Mouse (Mus musculus) midbrain, embryonic 12.5 days (tissue): ENCODE data around the gene Trnt1. TPM values are rescaled to one million over a fixed set of nuclear protein-coding genes. Genes with fewer than 3 reads are reported as not detected.
A peak's percentile ranks its signal among the peaks of the same experiment; 100 is the strongest.

Experiments used
- ATAC-seq: fragments of 200-750 bp; cut with Nextera tagmentation; 2 replicates; pipeline ENCODE4 v1.8.0; 2017; ENCODE audit warnings: low read depth, moderate TSS enrichment, moderate library complexity; ENCODE audit not compliant: low FRiP score
- H3K27ac ChIP-seq: fragments of 300-500 bp; sonication (generic); replicated peaks from 2 replicates; pipeline ENCODE4 v1.5.1; 2016; ENCODE audit warnings: mild to moderate bottlenecking
- H3K27me3 ChIP-seq: fragments of 300-500 bp; sonication (generic); 2 replicates; pipeline ENCODE4 v1.6.1; 2016; ENCODE audit warnings: mild to moderate bottlenecking
- H3K36me3 ChIP-seq: fragments of 300-500 bp; sonication (generic); 2 replicates; pipeline ENCODE4 v1.6.1; 2016
- H3K4me1 ChIP-seq: fragments of 300-500 bp; sonication (generic); 2 replicates; pipeline ENCODE4 v1.6.1; 2016
- H3K4me2 ChIP-seq: fragments of 300-500 bp; sonication (generic); replicated peaks from 2 replicates; pipeline ENCODE4 v1.6.1; 2016; ENCODE audit warnings: mild to moderate bottlenecking, moderate library complexity
- H3K4me3 ChIP-seq: fragments of 300-500 bp; sonication (generic); 2 replicates; pipeline ENCODE4 v1.5.1; 2016; ENCODE audit warnings: mild to moderate bottlenecking
- H3K9ac ChIP-seq: fragments of 300-500 bp; sonication (generic); replicated peaks from 2 replicates; pipeline ENCODE4 v1.6.1; 2016; ENCODE audit warnings: mild to moderate bottlenecking, moderate library complexity
- H3K9me3 ChIP-seq: fragments of 300-500 bp; sonication (generic); 2 replicates; pipeline ENCODE4 v1.6.1; 2016; ENCODE audit warnings: mild to moderate bottlenecking
- WGBS: fragments of 180-500 bp; shearing (Covaris S2); methylation state at CpG from one replicate; pipeline ENCODE4 v1.1.7; 2016; 5-methylcytosine and 5-hydroxymethylcytosine counted together
- polyA plus RNA-seq: library from polyadenylated mRNA; unstranded; fragments of >200 nt; fragmentation: Nextera tagmentation; extraction: Ambion mirVana; gene quantifications from 2 replicates; pipeline ENCODE4 v1.2.1, GENCODE M21; 2016

Trnt1 gene
- polyA plus RNA-seq, 1 experiment from 2014 or later = 70.6 TPM

GRCm38 (mm10) chr6:106748887-106749388 lies 20.0 kb upstream of the Trnt1 start, which contains the start of gene Il5ra:
Gene Il5ra (minus strand): TSS chr6:106749037.
- no peak within 1 kb of the TSS for H3K9ac ChIP-seq
- ATAC-seq = no peak
- H3K36me3 ChIP-seq = no peaks in the 10 kb centered on the region
- 79% methylated on average over 6 of the region's 6 CpGs for WGBS
- no peak within 1 kb of the TSS for H3K27ac ChIP-seq
- no peak within 1 kb of the TSS for H3K4me3 ChIP-seq
- H3K4me2 ChIP-seq = no peak within 1 kb of the TSS
- no peaks in the 10 kb centered on the region for H3K9me3 ChIP-seq
- no peaks in the 10 kb centered on the region for H3K27me3 ChIP-seq
- H3K4me1 ChIP-seq = no peaks in the 10 kb centered on the region

DNA sequence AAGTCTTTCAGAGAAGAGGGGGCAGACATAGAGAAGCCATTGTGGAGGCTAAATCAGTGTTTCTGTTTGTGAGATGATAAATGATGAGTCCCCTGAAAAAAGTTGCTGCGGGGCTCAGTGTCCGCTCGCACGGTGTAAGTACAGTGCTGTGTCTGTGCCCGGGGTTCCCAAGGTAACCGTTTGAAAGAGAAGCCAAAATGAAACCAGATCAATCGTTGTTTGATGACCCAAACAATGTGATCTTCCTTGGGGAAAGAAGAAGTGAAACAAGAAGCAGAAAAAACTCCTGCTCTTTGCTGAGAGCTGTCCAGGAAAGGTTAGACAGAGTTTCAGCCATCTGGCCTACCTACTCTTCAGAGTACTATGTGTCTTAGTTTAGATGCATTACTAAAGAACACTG lies 18.6 kb upstream of the Trnt1 start:
- no peak for ATAC-seq
- Histone ChIP-seq H3K4me1 (no peaks in the 10 kb centered on the region), H3K9ac (no peak overlapping the region), H3K9me3 (no peaks in the 10 kb centered on the region), H3K4me3 (no peak overlapping the region), H3K4me2 (no peak overlapping the region), H3K36me3 (no peaks in the 10 kb centered on the region), H3K27me3 (no peaks in the 10 kb centered on the region), H3K27ac (no peak overlapping the region)
- 90% methylated on average over 7 of the region's 7 CpGs for WGBS

DNA sequence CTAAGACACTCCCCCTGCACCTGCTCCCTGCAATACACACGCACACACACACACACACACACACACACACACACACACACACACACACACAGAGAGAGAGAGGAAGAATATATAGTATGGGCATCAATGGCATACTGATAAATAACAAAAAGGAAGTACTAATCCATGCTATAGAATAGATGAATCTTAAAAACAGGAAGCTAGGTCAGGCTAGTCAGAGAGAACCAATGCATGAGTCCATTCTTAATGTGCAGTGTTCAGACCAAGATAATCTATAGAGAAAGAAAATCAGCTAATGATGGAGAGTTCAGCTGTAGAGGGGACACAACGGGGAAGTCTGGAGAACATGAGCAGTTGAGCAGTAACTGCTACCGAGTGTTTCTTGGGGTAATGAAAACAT lies 10.6 kb upstream of the Trnt1 start:
- no peak overlapping the region for H3K9ac ChIP-seq
- no peaks in the 10 kb centered on the region for H3K27me3 ChIP-seq
- H3K9me3 ChIP-seq = no peaks in the 10 kb centered on the region
- ATAC-seq = no peak
- H3K36me3 ChIP-seq = no peaks in the 10 kb centered on the region
- H3K4me2 ChIP-seq = no peak overlapping the region
- H3K4me1 ChIP-seq = no peaks in the 10 kb centered on the region
- H3K4me3 ChIP-seq = no peak overlapping the region
- WGBS = 76% methylated on average over 3 of the region's 3 CpGs
- H3K27ac ChIP-seq = no peak overlapping the region

DNA sequence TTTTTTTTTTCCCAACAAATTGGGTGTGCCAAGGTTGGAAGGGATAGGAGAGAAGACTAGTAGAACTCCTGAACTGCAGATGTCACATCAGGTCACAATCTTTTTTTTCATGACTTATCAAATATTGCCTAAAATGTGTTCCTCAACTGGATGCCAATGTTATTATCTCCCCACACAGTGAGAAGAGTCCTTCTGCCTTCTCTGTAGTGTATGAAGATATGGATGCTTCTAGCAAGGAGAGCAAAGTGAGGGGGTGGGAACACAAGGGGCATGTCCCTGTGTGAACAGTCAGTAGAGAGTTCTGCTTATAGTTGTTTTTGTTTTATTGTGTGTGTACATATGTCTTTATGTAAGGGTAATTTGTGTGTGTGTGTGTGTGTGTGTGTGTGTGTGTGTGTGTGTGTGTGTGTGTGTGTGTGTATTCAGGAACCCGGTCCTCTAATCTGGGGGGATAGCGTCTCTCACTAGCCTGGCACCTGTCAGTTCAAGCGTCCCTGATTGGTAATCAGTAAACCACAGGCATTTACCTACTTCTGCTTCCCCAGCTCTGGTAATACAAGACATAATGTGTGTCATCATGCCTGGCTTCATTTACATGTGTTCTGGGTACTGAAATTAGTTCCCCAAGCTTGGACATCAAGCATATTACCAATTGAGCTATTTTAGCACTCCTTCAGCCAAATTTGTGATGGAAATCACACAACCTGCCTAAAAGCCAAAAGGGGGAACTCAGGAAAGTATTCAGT lies 8.3 kb upstream of the Trnt1 start:
- WGBS = 81% methylated on average over 2 of the region's 3 CpGs
- Histone ChIP-seq H3K9me3 (no peaks in the 10 kb centered on the region), H3K4me3 (no peak overlapping the region), H3K27me3 (no peaks in the 10 kb centered on the region), H3K9ac (no peak overlapping the region), H3K36me3 (no peaks in the 10 kb centered on the region), H3K4me1 (no peaks in the 10 kb centered on the region), H3K27ac (no peak overlapping the region), H3K4me2 (no peak overlapping the region)
- ATAC-seq = no peak

DNA sequence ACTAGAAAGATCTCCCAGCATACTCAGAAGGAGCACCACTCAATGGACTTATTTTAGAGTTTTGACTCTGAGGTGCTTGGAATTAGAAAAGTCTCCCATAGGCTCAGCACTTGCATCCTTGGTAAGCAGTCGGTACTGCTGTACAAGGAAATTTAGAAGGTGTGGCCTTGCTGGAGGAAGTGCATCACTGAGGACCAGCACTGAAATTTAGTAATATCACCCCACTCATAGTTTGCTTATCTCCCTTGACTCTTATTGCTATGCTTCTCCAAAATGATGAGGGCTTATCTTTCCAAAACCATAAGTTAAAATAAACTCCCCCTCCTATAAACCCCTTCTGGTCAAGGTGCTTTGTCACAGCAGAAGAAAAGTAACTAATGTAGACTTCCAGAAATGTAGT lies 7.4 kb upstream of the Trnt1 start:
- Histone ChIP-seq H3K4me2 (no peak overlapping the region), H3K27ac (no peak overlapping the region), H3K36me3 (no peaks in the 10 kb centered on the region), H3K4me1 (no peaks in the 10 kb centered on the region), H3K4me3 (no peak overlapping the region), H3K9ac (no peak overlapping the region), H3K9me3 (no peaks in the 10 kb centered on the region), H3K27me3 (no peaks in the 10 kb centered on the region)
- ATAC-seq = no peak
- WGBS = 92% methylated on average over 1 of the region's 1 CpGs

GRCm38 (mm10) chr6:106765892-106766291 lies 3.0 kb upstream of the Trnt1 start:
- Histone ChIP-seq H3K27ac (no peak overlapping the region), H3K4me3 (no peak overlapping the region), H3K36me3 (no peaks in the 10 kb centered on the region), H3K27me3 (no peaks in the 10 kb centered on the region), H3K9me3 (no peaks in the 10 kb centered on the region), H3K4me2 (no peak overlapping the region), H3K9ac (no peak overlapping the region), H3K4me1 (peaks cover 12% of the 10 kb centered on the region)
- no peak for ATAC-seq
- WGBS = 81% methylated on average over 1 of the region's 1 CpGs

DNA sequence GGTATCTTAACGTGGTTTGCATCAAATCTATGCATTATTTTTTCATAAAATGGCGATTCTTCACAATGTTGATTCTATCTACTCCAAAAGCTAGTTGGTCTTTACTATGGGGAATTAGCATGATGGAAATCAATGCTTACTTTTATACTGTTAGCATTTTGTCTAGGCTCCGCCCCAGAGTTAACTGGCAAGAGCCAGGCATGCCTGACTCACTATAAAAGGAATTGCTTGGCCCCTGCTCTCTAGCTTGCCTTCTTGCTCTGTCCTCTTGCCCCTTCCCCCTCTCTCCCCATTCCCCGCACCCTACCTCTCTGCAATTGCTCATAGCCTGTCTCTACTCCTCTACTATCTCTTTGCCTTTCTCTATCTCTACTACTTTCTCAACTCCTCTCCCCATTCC lies 2.1 kb upstream of the Trnt1 start:
- no peak overlapping the region for H3K4me3 ChIP-seq
- no peak overlapping the region for H3K4me2 ChIP-seq
- ATAC-seq = no peak
- peaks cover 12% of the 10 kb centered on the region for H3K4me1 ChIP-seq
- H3K9me3 ChIP-seq = no peaks in the 10 kb centered on the region
- 75% methylated on average over 4 of the region's 4 CpGs for WGBS
- H3K9ac ChIP-seq = no peak overlapping the region
- H3K36me3 ChIP-seq = no peaks in the 10 kb centered on the region
- no peaks in the 10 kb centered on the region for H3K27me3 ChIP-seq
- H3K27ac ChIP-seq = no peak overlapping the region

GRCm38 (mm10) chr6:106769290-106769866 lies 458 bp downstream of the Trnt1 start:
- Histone ChIP-seq H3K4me1 (peaks cover 12% of the 10 kb centered on the region), H3K27me3 (no peaks in the 10 kb centered on the region), H3K27ac (0 out of 2 replicates have a peak overlapping the region, but pooled peaks have one; percentile 49), H3K9me3 (no peaks in the 10 kb centered on the region), H3K36me3 (peaks cover 19% of the 10 kb centered on the region), H3K4me3 (peak overlapping the region; percentile 84), H3K4me2 (peak overlapping the region; percentile 93), H3K9ac (peak overlapping the region; percentile 65)
- 2% methylated on average over 33 of the region's 33 CpGs for WGBS
- peak; percentile 79 for ATAC-seq

DNA sequence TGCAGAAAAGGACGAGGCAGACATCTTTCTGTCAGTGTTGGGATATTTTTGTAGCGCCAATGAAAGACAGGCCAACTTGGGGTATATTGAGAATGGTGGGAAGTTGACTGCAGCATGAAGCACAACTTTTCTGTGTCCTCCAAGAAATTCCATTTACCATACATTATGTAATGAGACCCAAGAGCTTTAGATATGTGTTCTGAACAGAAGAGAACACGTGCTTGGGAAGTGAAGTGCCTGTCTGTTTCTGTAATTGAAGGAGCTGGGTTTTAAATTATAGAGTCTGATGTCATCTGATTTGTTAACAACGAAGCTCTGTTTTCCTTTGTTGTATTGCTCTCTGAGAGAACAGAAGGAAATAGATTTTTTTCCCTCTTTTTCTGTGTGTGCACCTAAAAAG lies 1.1 kb downstream of the Trnt1 start:
- Histone ChIP-seq H3K27ac (no peak overlapping the region), H3K4me3 (peak overlapping the region; percentile 84), H3K36me3 (peaks cover 23% of the 10 kb centered on the region), H3K27me3 (no peaks in the 10 kb centered on the region), H3K4me2 (peak overlapping the region; percentile 93), H3K9ac (peak overlapping the region; percentile 65), H3K9me3 (no peaks in the 10 kb centered on the region), H3K4me1 (peaks cover 12% of the 10 kb centered on the region)
- WGBS = 57% methylated on average over 4 of the region's 4 CpGs
- ATAC-seq = no peak

GRCm38 (mm10) chr6:106787138-106787537 lies 18.2 kb downstream of the Trnt1 start:
- WGBS = 89% methylated on average over 3 of the region's 3 CpGs
- Histone ChIP-seq H3K9me3 (no peaks in the 10 kb centered on the region), H3K4me3 (no peak overlapping the region), H3K4me1 (no peaks in the 10 kb centered on the region), H3K4me2 (no peak overlapping the region), H3K27me3 (no peaks in the 10 kb centered on the region), H3K27ac (no peak overlapping the region), H3K9ac (no peak overlapping the region), H3K36me3 (peaks cover 23% of the 10 kb centered on the region)
- no peak for ATAC-seq

DNA sequence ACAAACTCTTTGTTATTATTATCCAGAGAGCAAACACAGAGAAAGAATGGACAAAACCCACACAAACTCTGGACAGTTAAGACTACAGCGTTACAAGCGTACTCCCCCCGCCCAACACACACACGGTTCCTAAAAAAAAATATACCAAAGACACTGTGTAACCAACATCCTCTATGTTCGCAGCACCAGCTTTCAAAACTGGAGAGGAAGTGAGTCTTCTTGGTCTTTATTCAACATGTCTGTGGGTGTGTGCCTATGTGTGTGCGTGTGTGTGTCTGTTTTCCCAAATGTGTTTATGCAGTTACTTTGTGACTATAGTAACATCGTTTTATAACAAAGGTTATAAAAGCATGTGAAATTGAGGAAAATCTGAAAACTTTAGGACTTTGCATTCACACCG lies 22.5 kb downstream of the Trnt1 start:
- no peak for ATAC-seq
- Histone ChIP-seq H3K27ac (no peak overlapping the region), H3K36me3 (peaks cover 38% of the 10 kb centered on the region), H3K27me3 (no peaks in the 10 kb centered on the region), H3K9ac (no peak overlapping the region), H3K4me3 (no peak overlapping the region), H3K4me1 (no peaks in the 10 kb centered on the region), H3K9me3 (no peaks in the 10 kb centered on the region), H3K4me2 (no peak overlapping the region)
- 94% methylated on average over 8 of the region's 8 CpGs for WGBS

- Histone ChIP-seq H3K27me3 (no peaks in the 10 kb centered on the region), H3K9ac (no peak overlapping the region), H3K27ac (no peak overlapping the region), H3K4me3 (no peak overlapping the region), H3K9me3 (no peaks in the 10 kb centered on the region), H3K36me3 (peaks cover 33% of the 10 kb centered on the region), H3K4me1 (no peaks in the 10 kb centered on the region), H3K4me2 (no peak overlapping the region)
- no peak for ATAC-seq
- WGBS = 93% methylated on average over 5 of the region's 5 CpGs
Observed at GRCm38 (mm10) chr6:106792486-106792885, 23.6 kb downstream of the Trnt1 start.
